Mouse (Mus musculus) liver, postnatal 0 days (tissue): ENCODE results near the gene Grid1. TPM values are rescaled to one million over a fixed set of nuclear protein-coding genes. Genes with fewer than 3 reads are reported as not detected.

Experiments used
- ATAC-seq: fragments of 200-750 bp; cut with Nextera tagmentation; 2 replicates; pipeline ENCODE4 v1.8.0; 2017; ENCODE audit warnings: mild to moderate bottlenecking, moderate library complexity
- DNase-seq: peaks from one replicate; pipeline ENCODE4 v3.0.0-alpha.2; 2016
- H3K27ac ChIP-seq: fragments of 300-500 bp; sonication (generic); 2 replicates; pipeline ENCODE4 v1.5.1; 2014; ENCODE audit warnings: antibody characterized with exemption, moderate library complexity, mild to moderate bottlenecking, low read depth
- H3K27me3 ChIP-seq: fragments of 300-500 bp; sonication (generic); 2 replicates; pipeline ENCODE4 v1.6.1; 2014; ENCODE audit warnings: low read length, control low read depth, mixed read lengths; ENCODE audit not compliant: insufficient read depth
- H3K36me3 ChIP-seq: fragments of 300-500 bp; sonication (generic); replicated peaks from 2 replicates; pipeline ENCODE4 v1.6.1; 2014; ENCODE audit warnings: mild to moderate bottlenecking, control low read depth, low read length, moderate library complexity, mixed read lengths; ENCODE audit not compliant: insufficient read depth
- H3K4me1 ChIP-seq: fragments of 300-500 bp; sonication (generic); 2 replicates; pipeline ENCODE4 v1.6.1; 2014; ENCODE audit warnings: antibody characterized with exemption, mild to moderate bottlenecking, control low read depth; ENCODE audit not compliant: insufficient read depth
- H3K4me2 ChIP-seq: fragments of 300-500 bp; sonication (generic); 2 replicates; pipeline ENCODE4 v1.6.1; 2014; ENCODE audit warnings: low read depth, mild to moderate bottlenecking, low read length, moderate library complexity, mixed read lengths
- H3K4me3 ChIP-seq: fragments of 300-500 bp; sonication (generic); 2 replicates; pipeline ENCODE4 v1.5.1; 2014; ENCODE audit warnings: low read depth, low read length
- H3K9ac ChIP-seq: fragments of 300-500 bp; sonication (generic); replicated peaks from 2 replicates; pipeline ENCODE4 v1.6.1; 2014; ENCODE audit warnings: mild to moderate bottlenecking, moderate library complexity
- H3K9me3 ChIP-seq: fragments of 300-500 bp; sonication (generic); 2 replicates; pipeline ENCODE4 v1.6.1; 2016; ENCODE audit warnings: mild to moderate bottlenecking, control low read depth, low read length, mixed read lengths
- CTCF ChIP-seq: sonication (generic); IDR thresholded peaks from 2 replicates; pipeline ENCODE4 v1.5.1; 2016; ENCODE audit warnings: antibody characterized with exemption, low read depth
- EP300 ChIP-seq: IDR thresholded peaks from 2 replicates; pipeline ENCODE4 v1.6.1; 2016; ENCODE audit warnings: antibody characterized with exemption, low read depth, mild to moderate bottlenecking
- WGBS: fragments of 180-500 bp; shearing (Covaris S2); extraction: QIAGEN DNeasy Blood & Tissue Kit; methylation state at CpG from one replicate; pipeline ENCODE4 v1.1.7; 2014; ENCODE audit not compliant: insufficient replicate concordance; 5-methylcytosine and 5-hydroxymethylcytosine counted together
- polyA plus RNA-seq: library from polyadenylated mRNA; unstranded; fragments of >200 nt; fragmentation: Nextera tagmentation; extraction: Ambion mirVana; gene quantifications from 2 replicates; pipeline ENCODE4 v1.2.1, GENCODE M21; 2015

Grid1 gene
- polyA plus RNA-seq, 1 experiment from 2014 or later, result not detected

DNA sequence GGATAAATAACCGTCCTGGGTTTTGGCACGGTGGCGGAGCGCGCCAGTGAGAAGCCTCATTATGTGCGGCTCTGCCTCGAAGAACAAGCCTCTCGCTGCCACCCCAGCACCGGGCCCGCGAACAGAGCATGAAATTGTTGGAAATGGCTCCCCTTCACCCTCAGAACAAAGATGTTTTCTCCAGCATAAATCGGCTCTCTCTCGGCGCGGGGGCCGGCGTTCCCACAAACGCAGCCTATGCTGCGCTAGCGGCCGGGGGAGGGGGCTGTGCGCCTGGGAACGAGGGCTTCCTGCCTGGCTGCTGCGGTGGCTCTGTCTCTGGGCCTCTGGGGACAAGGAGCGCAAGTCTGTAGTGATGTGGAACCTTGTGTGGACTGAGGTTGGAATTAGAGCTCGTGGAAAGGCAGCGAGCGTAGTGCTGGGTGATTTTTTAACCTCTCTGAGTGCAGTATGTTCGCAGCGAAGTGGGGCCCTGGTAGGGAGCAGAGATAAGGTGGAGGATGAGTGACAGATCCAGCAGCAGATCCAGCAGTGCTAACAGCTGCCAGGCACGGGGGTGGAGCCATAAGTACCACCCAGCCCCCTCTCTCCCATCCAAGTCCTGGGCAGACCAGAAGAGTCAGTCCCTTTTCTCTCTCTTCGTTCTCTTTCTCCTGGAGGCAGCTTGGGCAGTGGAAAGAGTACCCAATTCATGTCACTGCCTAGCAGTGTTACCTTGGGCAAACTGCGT lies 76.5 kb downstream of the Grid1 start:
- ATAC-seq, result no peak
- H3K9ac ChIP-seq, result no peak overlapping the region
- no peaks in the 10 kb centered on the region for H3K4me1 ChIP-seq
- H3K27me3 ChIP-seq, result no peaks in the 10 kb centered on the region
- no peak overlapping the region for H3K27ac ChIP-seq
- WGBS, result 11% methylated on average over 33 of the region's 33 CpGs
- no peaks in the 10 kb centered on the region for H3K36me3 ChIP-seq
- no peak overlapping the region for H3K4me3 ChIP-seq
- no peaks in the 10 kb centered on the region for H3K9me3 ChIP-seq
- no peak for TF ChIP-seq EP300
- TF ChIP-seq CTCF, result no peak
- DNase-seq, result no peak
- H3K4me2 ChIP-seq, result peak overlapping the region; percentile 22; the same call in 1 of the 2 replicates

DNA sequence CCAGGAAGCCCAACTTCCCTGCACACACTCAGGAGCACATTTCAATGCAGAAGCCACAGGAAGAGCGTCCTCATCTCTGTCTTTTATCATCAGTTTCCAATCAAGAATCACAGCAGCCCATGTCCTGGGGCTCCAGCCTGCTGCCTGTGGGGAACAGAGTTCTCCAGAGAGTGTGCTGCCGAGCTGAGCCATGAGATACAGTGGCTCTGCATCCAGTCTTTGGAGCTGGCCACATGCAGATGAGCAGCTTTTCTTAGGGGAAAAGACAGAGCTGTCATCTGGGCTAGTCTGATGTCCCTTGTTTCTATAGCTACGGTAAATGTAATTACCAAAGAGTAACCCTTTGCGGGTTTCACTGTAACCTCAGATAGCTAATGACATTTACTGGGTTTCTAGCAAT lies 83.9 kb downstream of the Grid1 start:
- Histone ChIP-seq H3K27me3 (no peaks in the 10 kb centered on the region), H3K4me1 (no peaks in the 10 kb centered on the region), H3K4me2 (no peak overlapping the region), H3K9ac (no peak overlapping the region), H3K4me3 (no peak overlapping the region), H3K9me3 (no peaks in the 10 kb centered on the region), H3K27ac (no peak overlapping the region), H3K36me3 (no peaks in the 10 kb centered on the region)
- DNase-seq (no peak), ATAC-seq (no peak)
- WGBS, result 68% methylated on average over 4 of the region's 4 CpGs
- TF ChIP-seq EP300 (no peak), CTCF (no peak)

DNA sequence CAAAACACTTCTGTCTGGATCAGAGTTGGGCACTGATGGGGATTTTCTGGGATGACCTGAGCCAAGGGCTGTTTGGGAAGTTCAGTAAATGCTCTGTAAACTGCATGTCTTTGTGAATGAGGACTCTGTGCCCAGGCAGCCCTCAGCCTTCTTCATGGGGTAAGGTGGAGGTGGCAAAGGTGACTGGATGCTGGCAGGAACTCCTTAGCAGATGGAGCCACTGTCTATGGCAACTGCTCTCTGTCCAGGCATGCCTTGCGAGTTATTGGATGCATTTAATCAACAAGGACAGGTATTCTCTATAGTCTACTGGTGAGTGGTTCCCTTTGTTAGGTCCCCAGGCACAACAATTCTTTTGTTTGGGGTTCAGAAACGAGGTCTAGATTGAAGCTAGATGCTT lies 85.8 kb downstream of the Grid1 start:
- Histone ChIP-seq H3K4me2 (no peak overlapping the region), H3K4me1 (no peaks in the 10 kb centered on the region), H3K9ac (no peak overlapping the region), H3K27ac (no peak overlapping the region), H3K27me3 (no peaks in the 10 kb centered on the region), H3K9me3 (no peaks in the 10 kb centered on the region), H3K4me3 (no peak overlapping the region), H3K36me3 (no peaks in the 10 kb centered on the region)
- no peak for TF ChIP-seq EP300
- TF ChIP-seq CTCF, result no peak
- 55% methylated on average over 2 of the region's 2 CpGs for WGBS
- DNase-seq (no peak), ATAC-seq (no peak)

DNA sequence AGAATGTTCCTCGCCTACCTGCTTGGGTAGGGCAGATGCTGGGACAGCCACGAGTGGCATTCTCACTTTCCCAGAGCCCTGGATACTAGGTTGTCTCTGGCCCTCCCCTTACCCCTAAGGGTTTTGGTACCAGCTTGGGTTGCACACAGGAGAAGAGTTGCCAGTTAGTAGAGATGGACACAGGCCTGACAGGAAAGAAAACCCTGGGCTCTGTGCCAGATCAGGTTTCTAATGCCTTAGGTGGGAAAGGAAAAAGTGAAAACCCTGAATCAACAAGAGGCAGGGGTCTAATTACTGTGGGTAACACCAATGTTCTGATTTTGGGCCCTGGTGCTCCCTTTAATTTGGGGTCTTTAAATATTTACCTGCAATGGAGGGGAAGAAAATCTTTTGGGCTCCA lies 88.5 kb downstream of the Grid1 start:
- ATAC-seq (no peak), DNase-seq (no peak)
- TF ChIP-seq CTCF (no peak), EP300 (no peak)
- Histone ChIP-seq H3K36me3 (no peaks in the 10 kb centered on the region), H3K4me1 (no peaks in the 10 kb centered on the region), H3K4me2 (no peak overlapping the region), H3K27ac (no peak overlapping the region), H3K9ac (no peak overlapping the region), H3K27me3 (no peaks in the 10 kb centered on the region), H3K9me3 (no peaks in the 10 kb centered on the region), H3K4me3 (no peak overlapping the region)
- WGBS, result 72% methylated on average over 2 of the region's 2 CpGs

DNA sequence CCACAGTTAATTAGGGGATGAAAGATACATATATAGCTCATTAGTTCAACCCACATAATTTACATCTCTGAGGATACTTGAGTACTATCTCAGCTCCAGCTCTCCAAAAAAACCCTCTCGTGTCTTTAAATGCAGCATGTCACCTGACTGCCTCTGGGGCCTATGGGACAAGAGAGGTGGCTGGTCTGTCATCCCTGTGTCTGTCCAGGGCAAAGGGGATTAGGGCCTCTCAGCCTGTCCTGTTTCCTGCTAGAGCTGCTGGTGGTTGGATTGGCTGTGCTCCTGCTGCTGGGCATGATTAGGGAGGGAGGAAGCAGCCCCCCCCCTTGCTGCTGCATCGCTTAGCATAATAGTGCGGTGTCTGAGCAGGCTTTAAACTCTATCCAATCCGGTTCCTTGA lies 88.9 kb downstream of the Grid1 start:
- H3K27me3 ChIP-seq, result no peaks in the 10 kb centered on the region
- no peak for DNase-seq
- no peaks in the 10 kb centered on the region for H3K9me3 ChIP-seq
- H3K4me1 ChIP-seq, result no peaks in the 10 kb centered on the region
- H3K9ac ChIP-seq, result no peak overlapping the region
- WGBS, result 49% methylated on average over 4 of the region's 4 CpGs
- no peak for TF ChIP-seq CTCF
- no peak for TF ChIP-seq EP300
- no peak overlapping the region for H3K4me3 ChIP-seq
- no peak overlapping the region for H3K27ac ChIP-seq
- H3K36me3 ChIP-seq, result no peaks in the 10 kb centered on the region
- ATAC-seq, result no peak
- no peak overlapping the region for H3K4me2 ChIP-seq

DNA sequence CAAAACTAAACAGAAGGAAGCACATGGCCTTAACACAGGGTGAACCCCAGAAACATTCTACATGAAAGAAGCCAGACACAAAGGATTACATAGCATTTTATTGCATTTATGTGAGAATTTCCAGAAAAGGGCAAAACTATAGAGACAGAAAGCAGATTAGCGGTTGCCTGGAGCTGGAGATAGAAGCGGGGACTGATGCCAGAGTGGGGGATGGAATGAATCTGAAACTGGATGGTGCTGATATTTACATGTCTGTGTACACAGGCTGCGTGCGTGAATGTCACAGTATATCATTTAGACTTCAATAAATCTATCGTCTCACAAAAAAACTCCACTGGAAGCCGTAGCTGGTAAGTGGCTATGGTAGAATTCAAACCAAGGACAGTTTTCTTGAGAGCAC lies 96.4 kb downstream of the Grid1 start:
- no peak for ATAC-seq
- TF ChIP-seq CTCF (no peak), EP300 (no peak)
- WGBS, result 77% methylated on average over 6 of the region's 6 CpGs
- H3K27ac ChIP-seq, result no peak overlapping the region
- H3K9me3 ChIP-seq, result no peaks in the 10 kb centered on the region
- H3K4me1 ChIP-seq, result no peaks in the 10 kb centered on the region
- no peak overlapping the region for H3K4me2 ChIP-seq
- H3K27me3 ChIP-seq, result no peaks in the 10 kb centered on the region
- H3K9ac ChIP-seq, result no peak overlapping the region
- no peak for DNase-seq
- H3K4me3 ChIP-seq, result no peak overlapping the region
- H3K36me3 ChIP-seq, result no peaks in the 10 kb centered on the region
